Comparison of ENCODE assay signal across 8 mouse cellular contexts in the genomic region with DNA sequence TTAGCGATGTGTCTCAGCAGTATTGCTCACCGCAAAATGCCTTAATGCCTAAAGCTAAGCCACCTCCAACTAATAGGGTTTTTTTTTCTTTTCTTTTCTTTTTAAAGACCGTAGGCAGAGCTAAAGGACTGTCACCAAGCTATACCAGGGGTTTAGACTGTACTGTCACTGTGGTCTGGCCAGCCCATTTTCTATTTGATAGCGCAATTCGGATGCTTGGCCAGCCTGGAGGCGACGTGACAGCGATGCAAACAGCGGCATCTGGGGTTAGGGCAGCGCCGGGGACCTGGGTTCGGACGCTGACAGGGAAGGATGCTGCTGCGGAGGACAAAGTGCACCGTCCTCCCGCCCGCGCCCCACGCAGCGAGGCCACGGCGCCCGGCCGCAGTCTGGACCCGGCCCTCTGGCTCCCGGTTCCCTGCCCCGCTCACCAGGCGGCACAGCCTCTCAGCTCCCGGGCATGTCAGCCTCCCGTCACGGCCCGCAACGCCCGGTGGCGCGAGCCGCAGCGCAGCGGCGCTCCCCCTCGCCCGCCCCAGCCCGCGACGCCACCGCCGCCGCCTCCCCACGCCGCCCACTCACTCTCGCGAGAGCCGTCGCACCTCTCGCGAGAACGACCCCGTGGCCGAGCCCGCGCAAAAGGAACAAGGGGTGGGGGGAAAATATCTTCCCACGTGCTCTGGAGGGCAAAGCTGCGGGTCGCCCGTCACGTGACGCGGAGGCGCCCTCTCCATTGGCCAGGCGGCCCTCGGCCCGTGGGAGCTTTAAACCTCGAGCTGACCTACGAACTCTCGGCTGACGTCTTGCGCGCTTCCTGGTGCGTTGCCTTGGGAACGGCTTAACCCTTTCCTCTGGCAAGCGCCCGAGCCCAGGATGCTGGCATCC. TPM values are rescaled to one million over a fixed set of nuclear protein-coding genes. Genes with fewer than 3 reads are reported as not detected.
A peak's percentile ranks its signal among the peaks of the same experiment; 100 is the strongest.
DNase-seq lines count a peak whose midpoint lies in the region; ATAC-seq and TF ChIP-seq lines count a peak whose summit lies in the region.

Akap11 (minus strand) TSS at position 528 of the 885 bp plus-strand sequence.

- TF ChIP-seq CTCF in bone marrow macrophage, adult 2 months (IDR thresholded peaks at IDR 0.05; ENCODE audit: low read depth, low read length): no peak
- TF ChIP-seq CTCF in embryonic fibroblast, embryonic 13.5 days (IDR thresholded peaks at IDR 0.05; ENCODE audit: borderline replicate concordance, insufficient read depth, low read length): no peak
- no peak for TF ChIP-seq CTCF in liver, adult 2 months (IDR thresholded peaks at IDR 0.05; ENCODE audit: low read depth, low read length)

- ATAC-seq in kidney, embryonic 15.5 days (replicated peaks; ENCODE audit: low FRiP score): peak; percentile 94

- H3K9ac ChIP-seq in kidney, embryonic 15.5 days: peak within 1 kb of the TSS; percentile 93
- H3K9ac ChIP-seq in liver, adult 2 months (ENCODE audit: low read depth, low read length): peak within 1 kb of the TSS; percentile 88

- H3K27ac ChIP-seq in bone marrow macrophage, adult 2 months (ENCODE audit: insufficient read depth, low read depth, low read length): peak within 1 kb of the TSS; percentile 50
- peak within 1 kb of the TSS; percentile 63 for H3K27ac ChIP-seq in embryonic fibroblast, embryonic 13.5 days (ENCODE audit: insufficient read depth, low read length)
- H3K27ac ChIP-seq in heart, embryonic 10.5 days: peak within 1 kb of the TSS; percentile 98
- peak within 1 kb of the TSS; percentile 93 for H3K27ac ChIP-seq in kidney, embryonic 15.5 days
- peak within 1 kb of the TSS; percentile 65 for H3K27ac ChIP-seq in liver, adult 2 months (replicated peaks; ENCODE audit: insufficient read depth, low read depth, low read length)

- peak within 1 kb of the TSS; percentile 26 for H3ac ChIP-seq in myocyte (ENCODE audit: control insufficient read depth, insufficient read length)

- H3K36me3 ChIP-seq in heart, embryonic 10.5 days: no peaks in the 10 kb centered on the region
- no peaks in the 10 kb centered on the region for H3K36me3 ChIP-seq in kidney, embryonic 15.5 days
- no peaks in the 10 kb centered on the region for H3K36me3 ChIP-seq in liver, adult 2 months (ENCODE audit: control insufficient read depth, insufficient read depth, low read length)
- H3K36me3 ChIP-seq in myocyte (ENCODE audit: control insufficient read depth, insufficient read depth): no peaks in the 10 kb centered on the region
- no peaks in the 10 kb centered on the region for H3K36me3 ChIP-seq in splenic B cell, adult 2 months (ENCODE audit: control insufficient read depth, insufficient read depth, low read length, poor library complexity, severe bottlenecking)

- peak; percentile 96 for DNase-seq in A20 (ENCODE audit: low read depth, low spot score)
- DNase-seq in heart, embryonic 10.5 days (ENCODE audit: low spot score): peak; percentile 97
- DNase-seq in liver, adult 2 months (ENCODE audit: extremely low read depth, low read depth, low spot score): peak; percentile 87
- peak; percentile 98 for DNase-seq in splenic B cell, adult 2 months (ENCODE audit: low read depth, low spot score)

- H3K27me3 ChIP-seq in heart, embryonic 10.5 days (ENCODE audit: insufficient read depth, poor library complexity, severe bottlenecking): no peaks in the 10 kb centered on the region
- H3K27me3 ChIP-seq in kidney, embryonic 15.5 days: no peaks in the 10 kb centered on the region
- H3K27me3 ChIP-seq in liver, adult 2 months (ENCODE audit: control insufficient read depth, insufficient read depth, low read length): no peaks in the 10 kb centered on the region
- H3K27me3 ChIP-seq in myocyte (ENCODE audit: control insufficient read depth, insufficient read depth, insufficient read length): no peaks in the 10 kb centered on the region
- H3K27me3 ChIP-seq in splenic B cell, adult 2 months (ENCODE audit: control insufficient read depth, insufficient read depth, low read length, poor library complexity, severe bottlenecking): no peaks in the 10 kb centered on the region

- under 1% methylated on average over 82 of the region's 82 CpGs for WGBS in heart, embryonic 10.5 days
- under 1% methylated on average over 80 of the region's 82 CpGs for WGBS in kidney, embryonic 15.5 days
- WGBS in liver, adult 2 months: under 1% methylated on average over 82 of the region's 82 CpGs

- H3K79me2 ChIP-seq in liver, adult 2 months (ENCODE audit: control insufficient read depth, insufficient read depth, low read length): peaks cover 12% of the 10 kb centered on the region; the same call in 1 of the 2 replicates
- peaks cover 49% of the 10 kb centered on the region for H3K79me2 ChIP-seq in myocyte (ENCODE audit: control insufficient read depth, insufficient read depth)

- no peak for TF ChIP-seq POLR2A in bone marrow macrophage, adult 2 months (IDR thresholded peaks at IDR 0.05; ENCODE audit: borderline replicate concordance, low read depth, low read length)
- peak; percentile 78 for TF ChIP-seq POLR2A in embryonic fibroblast, embryonic 13.5 days (IDR thresholded peaks at IDR 0.05; ENCODE audit: low read depth, low read length)
- 0 out of 2 replicates have a peak, but pooled peaks have one; percentile 43 for TF ChIP-seq POLR2A in liver, adult 2 months (IDR thresholded peaks at IDR 0.05; ENCODE audit: extremely low read depth, insufficient read depth, low read length)
- TF ChIP-seq POLR2A in myocyte (IDR thresholded peaks at IDR 0.05; ENCODE audit: insufficient read length, low read depth): peak; percentile 96

- H3K4me3 ChIP-seq in bone marrow macrophage, adult 2 months (ENCODE audit: insufficient read depth, low read length): peak within 1 kb of the TSS; percentile 98
- H3K4me3 ChIP-seq in embryonic fibroblast, embryonic 13.5 days (ENCODE audit: insufficient read depth, low read length): peak within 1 kb of the TSS; percentile 98
- peak within 1 kb of the TSS; percentile 95 for H3K4me3 ChIP-seq in heart, embryonic 10.5 days
- H3K4me3 ChIP-seq in kidney, embryonic 15.5 days (replicated peaks): peak within 1 kb of the TSS; percentile 95
- H3K4me3 ChIP-seq in liver, adult 2 months (ENCODE audit: insufficient read depth, low read depth, low read length): peak within 1 kb of the TSS; percentile 88
- H3K4me3 ChIP-seq in myocyte: peak within 1 kb of the TSS; percentile 58

- H3K4me1 ChIP-seq in bone marrow macrophage, adult 2 months (ENCODE audit: control insufficient read depth, insufficient read depth, low read length): peaks cover 22% of the 10 kb centered on the region
- H3K4me1 ChIP-seq in embryonic fibroblast, embryonic 13.5 days (ENCODE audit: control insufficient read depth, insufficient read depth, low read length): peaks cover 4% of the 10 kb centered on the region
- H3K4me1 ChIP-seq in heart, embryonic 10.5 days: peaks cover 22% of the 10 kb centered on the region
- peaks cover 26% of the 10 kb centered on the region for H3K4me1 ChIP-seq in kidney, embryonic 15.5 days
- H3K4me1 ChIP-seq in liver, adult 2 months (ENCODE audit: control insufficient read depth, insufficient read depth, low read length): peaks cover 2% of the 10 kb centered on the region; the same call in 1 of the 2 replicates

- H3K4me2 ChIP-seq in kidney, embryonic 15.5 days: peak within 1 kb of the TSS; percentile 75
- H3K4me2 ChIP-seq in myocyte (ENCODE audit: low read depth): peak within 1 kb of the TSS; percentile 93

- H3K9me3 ChIP-seq in heart, embryonic 10.5 days: no peaks in the 10 kb centered on the region
- no peaks in the 10 kb centered on the region for H3K9me3 ChIP-seq in kidney, embryonic 15.5 days (replicated peaks)

TF ChIP-seq in myocyte, 11 proteins besides CTCF, POLR2A, EP300 and RAD21:
- TF ChIP-seq SRF (IDR thresholded peaks at IDR 0.05; ENCODE audit: control insufficient read depth, insufficient read length, low read depth) (peak; percentile 62), E2F4 (IDR thresholded peaks at IDR 0.05; ENCODE audit: insufficient read depth) (peak; percentile 76), POLR2AphosphoS2 (IDR thresholded peaks at IDR 0.05; ENCODE audit: insufficient read length, low read depth) (peak; percentile 82), MYOD1 (IDR thresholded peaks at IDR 0.05; ENCODE audit: control insufficient read depth in 1 of 3, insufficient read length in 2 of 3, low read depth in 2 of 3) (no peak), USF1 (IDR thresholded peaks at IDR 0.05; ENCODE audit: low read depth) (peak; percentile 98), REST (IDR thresholded peaks at IDR 0.05; ENCODE audit: insufficient read depth, insufficient read length) (no peak), MAX (IDR thresholded peaks at IDR 0.05; ENCODE audit: low read depth) (peak; percentile 43)

RNA-seq across cellular contexts. Expression of gene Akap11, which starts in this region (rescaled TPM):
- 12.6 and 14.8 TPM in 2 replicates for polyA plus RNA-seq in bone marrow macrophage, adult 2 months (2012; ENCODE audit: insufficient read depth, insufficient read length, missing spikeins)
- polyA plus RNA-seq in embryonic fibroblast, embryonic 13.5 days (2011; ENCODE audit: insufficient read length, low read depth, missing spikeins): 59.1 and 60.4 TPM in 2 replicates
- 14.3 and 15.6 TPM in 2 replicates for polyA plus RNA-seq in heart, embryonic 10.5 days (2016; fragmentation: Nextera tagmentation; extraction: Ambion mirVana)
- polyA plus RNA-seq in kidney, embryonic 15.5 days (2015; fragmentation: Nextera tagmentation; extraction: Ambion mirVana): 20.0 and 20.2 TPM in 2 replicates
- total RNA-seq in liver, adult 2 months (2014; rRNA removed): 36.0 and 37.5 TPM in 2 replicates
- polyA plus RNA-seq in liver, adult 2 months (2012; rRNA removed): 2.9 and 3.3 TPM in 2 replicates
- 11.4 TPM for polyA plus RNA-seq in myocyte (2012; fragmentation: generic; extraction: Trizol)

Comparison
In these comparisons a context has a peak if more than half of its experiments do, and no peak if none do; other contexts are left out.
1. Peak in every context shown above with its lines: DNase-seq, ATAC-seq, H3K4me3 ChIP-seq and H3K27ac ChIP-seq.